Mouse (Mus musculus): ENCODE measurements at regions not wholly inside any gene's neighbourhood (a gene's known extent, or its start where the extent isn't known, plus 50 kb on each side); places are given as distances from the start of the nearest gene placed in this dataset.

- TF ChIP-seq CTCF (IDR thresholded peaks at IDR 0.05; ENCODE audit: low read depth, low read length): no peak
- no peak for TF ChIP-seq POLR2A (IDR thresholded peaks at IDR 0.05; ENCODE audit: extremely low read depth, insufficient read depth, low read length)
Measured at GRCm38 (mm10) chr10:17012541-17012975, 710.5 kb upstream of the Cited2 start.
